Mouse (Mus musculus) heart, adult 18-20 months (tissue): Measurements from ENCODE around the gene Atxn7l1. TPM values are rescaled to one million over a fixed set of nuclear protein-coding genes. Genes with fewer than 3 reads are reported as not detected.
A peak's percentile ranks its signal among the peaks of the same experiment; 100 is the strongest.
"Not testable (repeated sequence)": the region's sequence is repeated elsewhere in the genome, so short reads cannot be mapped to it uniquely, and the experiment has no call there.

Experiments
- DNase-seq, 2 experiments: peaks; one replicate each; pipeline ENCODE4 v3.0.0; 2021 to 2022; ENCODE audit warnings: mixed read lengths in 1 of 2
- total RNA-seq, 2 experiments: library from RNA; stranded (reverse); gene quantifications; 2 replicates each; pipeline ENCODE4 v1.2.3; 2021

Atxn7l1 gene
- total RNA-seq, 2 experiments from 2014 or later: 16.9 to 17.4 TPM

DNA sequence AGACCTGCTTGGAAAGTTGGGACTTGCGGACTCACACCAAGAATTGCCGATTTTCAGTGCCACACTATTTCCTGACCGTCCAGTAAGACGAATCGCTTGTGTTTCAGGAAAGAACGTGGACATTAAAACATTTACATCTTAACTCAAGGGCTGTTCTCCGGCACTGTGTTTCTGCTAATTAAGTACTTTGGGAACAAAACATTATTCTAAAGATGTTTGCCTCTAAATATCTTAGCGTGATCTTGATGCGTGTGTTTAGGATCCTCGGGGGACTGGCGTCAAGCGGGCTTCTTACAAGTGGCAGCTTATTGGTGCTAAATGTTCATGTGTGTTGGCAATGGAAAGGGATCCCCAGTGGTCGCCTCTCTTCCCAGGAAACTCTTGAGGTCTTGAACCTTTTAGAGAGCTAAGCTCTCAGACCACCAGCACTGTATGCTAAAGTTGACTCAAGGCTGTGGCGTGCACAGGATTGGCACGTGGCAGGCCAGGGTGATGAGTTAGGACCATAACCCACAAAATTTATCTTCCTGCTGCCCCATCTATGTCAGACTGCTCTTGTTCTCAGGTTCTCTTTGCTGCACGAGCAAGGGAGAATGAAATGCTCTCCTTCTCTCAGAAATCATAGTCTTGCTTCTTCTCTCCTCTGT lies 2.2 kb downstream of the Atxn7l1 start:
- no peak for DNase-seq

DNA sequence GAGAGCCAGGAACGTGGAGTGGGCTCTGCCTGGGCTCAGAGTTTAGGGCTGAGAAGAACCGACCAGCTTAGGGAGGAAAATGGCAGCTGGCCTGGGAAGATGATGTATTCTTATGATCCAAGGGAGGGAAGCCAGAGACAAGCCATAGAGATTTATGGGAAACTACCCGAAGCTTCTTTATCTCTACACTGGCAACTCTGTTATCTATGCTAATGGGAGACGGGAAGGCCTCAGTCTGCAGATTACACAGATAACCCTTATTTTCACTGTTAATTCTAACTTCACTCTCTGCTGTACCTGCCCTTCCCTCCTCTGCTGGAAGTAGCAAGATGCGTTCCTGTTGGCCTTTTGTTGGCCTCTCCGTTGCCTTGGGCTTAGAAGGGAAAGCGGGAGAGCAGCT lies 5.6 kb downstream of the Atxn7l1 start:
- no peak for DNase-seq

DNA sequence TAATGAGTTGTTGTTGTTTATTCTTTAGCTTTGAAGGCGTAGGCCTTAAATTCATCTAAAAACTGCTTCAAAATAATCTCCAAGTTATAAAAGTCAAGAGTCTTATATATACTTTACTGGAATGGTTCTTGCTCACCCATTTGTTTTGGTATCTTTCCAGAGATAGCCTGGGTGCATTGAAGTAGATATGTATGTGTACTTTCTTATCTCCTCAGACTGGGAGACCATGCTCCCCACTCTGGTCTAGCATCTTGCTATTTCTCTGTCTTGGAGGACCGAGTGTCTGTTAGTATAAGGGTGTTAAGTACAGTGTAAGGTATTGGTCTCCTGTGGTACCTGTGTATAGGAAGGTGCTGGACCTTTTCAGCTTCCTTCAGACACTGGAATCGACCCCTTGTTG lies 6.4 kb downstream of the Atxn7l1 start:
- DNase-seq: no peak

DNA sequence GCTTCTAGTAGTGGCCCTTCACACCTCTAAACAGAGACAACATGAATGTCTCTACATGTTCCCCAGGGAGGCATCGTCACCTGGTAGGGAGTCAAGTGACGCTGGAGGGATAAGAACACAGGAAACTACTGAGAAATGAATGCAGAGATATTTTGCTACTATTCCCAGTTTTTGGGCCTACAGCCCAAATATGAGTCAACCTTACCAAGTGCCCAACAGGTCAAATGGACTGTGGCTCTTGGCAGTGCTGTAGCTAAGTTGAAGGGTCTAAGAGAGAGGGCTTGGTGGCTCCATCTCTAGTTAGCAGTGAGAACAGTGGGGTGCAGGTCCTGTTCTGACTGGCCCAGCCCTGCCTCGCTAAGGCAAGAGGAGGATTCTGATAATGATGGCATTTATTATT lies 7.2 kb downstream of the Atxn7l1 start:
- no peak for DNase-seq

DNA sequence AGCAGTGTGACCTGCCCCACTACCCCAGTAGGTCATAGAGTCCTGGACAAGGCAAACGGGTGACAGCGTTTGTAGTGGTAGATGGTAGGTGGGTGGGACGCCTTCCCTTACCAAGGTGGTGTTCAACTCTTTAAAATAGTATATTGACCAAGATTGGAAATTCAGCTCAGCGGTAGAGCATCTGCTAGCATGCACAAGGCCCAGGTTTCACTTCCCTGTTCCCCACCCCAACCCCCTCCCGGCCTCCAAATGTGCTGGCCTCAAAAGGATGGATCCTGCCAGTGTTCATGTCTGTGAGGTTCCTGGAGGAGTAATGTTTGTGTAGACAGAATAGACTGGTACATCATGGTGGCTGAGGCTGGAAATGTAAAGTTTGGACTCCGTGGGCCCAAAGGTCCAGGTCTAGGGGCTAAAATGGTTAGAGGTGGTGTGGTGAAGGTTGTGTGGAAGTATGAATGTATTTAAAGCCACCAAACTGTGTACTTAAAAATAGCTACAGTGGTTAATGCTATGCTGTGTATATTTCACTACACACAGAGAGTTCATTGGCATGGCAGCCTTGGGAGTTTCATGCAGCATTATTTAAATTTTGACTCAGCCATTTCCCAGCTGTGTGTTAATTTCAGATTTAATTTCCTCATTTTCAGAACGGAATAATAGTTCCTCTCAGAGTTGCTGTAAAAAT lies 9.0 kb downstream of the Atxn7l1 start:
- peak in 1 of 2 experiments; percentile 44 for DNase-seq

DNA sequence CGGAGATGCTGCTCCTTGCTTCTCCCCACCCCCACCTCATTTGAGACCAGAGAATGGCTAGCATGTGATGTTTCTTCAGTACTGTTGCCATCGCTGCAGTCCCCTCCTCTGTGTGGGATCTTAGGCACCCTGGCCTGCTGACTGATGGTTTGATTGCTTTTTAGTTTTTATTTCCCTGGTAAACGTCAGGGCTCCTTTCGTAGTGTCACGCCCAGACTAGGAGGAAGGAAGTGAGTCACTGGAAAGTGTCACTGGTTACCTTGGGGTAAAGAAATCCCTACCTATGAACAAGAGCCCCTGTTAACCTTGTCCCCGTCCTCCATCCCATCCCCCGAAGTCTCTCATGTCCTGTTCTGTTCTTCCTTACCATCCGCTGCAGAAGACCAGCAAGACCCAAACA lies 10.8 kb downstream of the Atxn7l1 start:
- no peak for DNase-seq

DNA sequence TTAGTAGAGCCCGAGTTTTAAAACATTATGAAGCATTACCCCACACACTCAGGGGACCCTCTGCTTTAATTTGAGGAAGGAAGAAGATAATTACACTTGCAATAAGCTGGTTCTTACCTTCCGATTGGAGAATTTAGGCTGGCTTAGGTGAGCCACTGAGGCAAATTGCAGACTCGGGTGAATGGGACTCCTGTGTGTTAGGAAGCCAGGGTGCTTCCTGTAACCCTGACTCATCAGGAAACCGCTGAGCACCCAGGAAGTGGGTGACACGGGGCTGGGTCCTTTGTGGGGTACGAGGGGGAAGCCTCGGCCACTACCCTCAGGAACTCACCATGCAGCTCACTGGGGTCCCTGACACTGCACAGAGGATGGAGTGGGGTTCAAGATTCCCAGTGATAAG lies 12.9 kb downstream of the Atxn7l1 start:
- DNase-seq: no peak

DNA sequence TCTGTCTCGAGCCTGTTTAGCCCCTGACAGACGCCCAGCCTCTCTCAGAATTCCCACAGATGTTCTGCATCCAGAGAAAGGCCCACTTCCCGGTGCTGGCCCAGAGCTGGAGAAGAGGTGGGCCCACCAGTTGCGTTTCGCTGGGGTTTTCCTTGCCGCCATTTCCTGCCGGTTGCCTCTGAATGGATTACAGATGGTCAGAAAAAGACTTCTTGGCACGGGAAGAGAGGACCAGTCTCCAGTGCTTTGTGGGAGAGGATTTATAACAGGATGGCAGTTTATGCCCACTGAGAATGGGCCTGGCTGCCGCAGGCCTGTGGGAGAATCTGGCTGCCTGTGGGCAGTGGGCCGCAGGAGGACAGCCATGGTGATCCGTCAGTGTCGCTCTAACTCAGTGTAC lies 15.0 kb downstream of the Atxn7l1 start:
- peak in 1 of 2 experiments; percentile 41 for DNase-seq

DNA sequence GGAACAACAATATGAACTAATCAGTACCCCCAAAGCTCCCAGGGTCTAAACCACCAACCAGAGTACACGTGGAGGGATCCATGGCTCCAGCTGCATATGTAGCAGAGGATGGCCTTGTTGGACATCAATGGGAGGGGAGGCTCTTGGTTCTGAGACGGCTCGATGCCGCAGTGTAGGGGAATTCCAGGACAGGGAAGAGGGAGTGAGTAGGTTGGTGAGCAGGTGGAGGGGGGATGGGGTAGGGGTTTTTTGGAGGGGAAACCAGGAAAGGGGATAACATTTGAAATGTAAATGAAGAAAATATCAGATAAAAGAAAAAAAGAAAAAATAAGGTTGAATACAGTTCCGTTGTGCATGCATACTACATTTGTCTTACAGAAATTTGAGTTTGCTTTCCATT lies 16.5 kb downstream of the Atxn7l1 start:
- not testable (repeated sequence) for DNase-seq

DNA sequence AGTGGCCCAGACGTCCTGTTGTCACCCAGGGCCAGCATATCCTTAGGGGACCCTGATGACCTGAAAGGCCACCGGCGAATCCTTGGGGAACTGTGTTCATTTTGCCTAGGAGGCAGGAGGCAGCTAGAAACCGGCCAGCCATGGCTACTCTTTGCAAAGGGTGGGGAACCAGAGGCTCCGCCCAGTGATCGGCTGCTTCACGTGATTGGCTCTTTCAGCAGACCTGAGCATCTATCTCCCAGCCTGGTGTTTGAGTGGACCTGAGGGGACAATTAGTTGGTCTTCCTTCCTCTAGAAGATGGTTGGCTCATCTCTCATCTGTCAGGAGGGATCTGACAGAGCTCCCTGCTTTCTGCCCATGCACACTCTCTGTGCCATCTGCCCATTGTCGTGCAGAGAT lies 19.2 kb downstream of the Atxn7l1 start:
- no peak for DNase-seq

DNA sequence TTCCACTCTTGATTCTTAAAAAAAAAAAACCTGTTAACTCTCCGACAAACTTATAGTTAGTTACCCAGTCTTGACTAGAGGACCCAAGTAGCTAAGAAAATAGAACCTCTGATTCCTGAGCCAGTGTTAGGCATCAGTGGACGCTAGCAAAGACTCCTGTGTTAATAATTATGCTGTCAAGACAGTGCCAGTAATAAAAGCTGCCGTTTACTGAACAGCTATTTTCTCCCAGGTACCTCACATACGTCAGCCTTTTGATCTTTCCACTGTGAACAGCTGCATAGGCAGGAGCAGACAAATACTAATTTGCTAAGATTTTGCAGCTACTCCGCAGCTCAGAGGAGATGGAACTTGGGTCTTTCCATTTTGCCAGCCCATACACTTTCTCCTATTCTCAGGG lies 20.1 kb downstream of the Atxn7l1 start:
- no peak for DNase-seq

DNA sequence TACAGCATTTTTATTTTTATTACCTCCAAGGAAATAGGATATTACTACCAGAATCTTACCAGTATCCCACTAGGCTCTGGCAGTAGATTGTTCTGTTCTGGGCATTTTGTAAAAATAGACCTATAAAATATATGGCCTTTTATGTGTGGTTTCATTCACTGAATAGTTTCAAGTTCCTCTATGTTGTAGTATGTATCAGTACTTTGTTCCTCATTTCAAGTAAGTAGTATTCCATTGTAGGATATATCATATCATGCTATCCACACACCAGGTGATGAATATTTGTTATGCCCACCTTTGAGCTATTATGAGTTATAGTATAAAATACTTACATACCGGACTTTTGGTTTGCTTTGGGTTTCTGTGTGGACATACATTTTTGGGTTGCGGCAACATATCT lies 21.0 kb downstream of the Atxn7l1 start:
- DNase-seq: no peak

DNA sequence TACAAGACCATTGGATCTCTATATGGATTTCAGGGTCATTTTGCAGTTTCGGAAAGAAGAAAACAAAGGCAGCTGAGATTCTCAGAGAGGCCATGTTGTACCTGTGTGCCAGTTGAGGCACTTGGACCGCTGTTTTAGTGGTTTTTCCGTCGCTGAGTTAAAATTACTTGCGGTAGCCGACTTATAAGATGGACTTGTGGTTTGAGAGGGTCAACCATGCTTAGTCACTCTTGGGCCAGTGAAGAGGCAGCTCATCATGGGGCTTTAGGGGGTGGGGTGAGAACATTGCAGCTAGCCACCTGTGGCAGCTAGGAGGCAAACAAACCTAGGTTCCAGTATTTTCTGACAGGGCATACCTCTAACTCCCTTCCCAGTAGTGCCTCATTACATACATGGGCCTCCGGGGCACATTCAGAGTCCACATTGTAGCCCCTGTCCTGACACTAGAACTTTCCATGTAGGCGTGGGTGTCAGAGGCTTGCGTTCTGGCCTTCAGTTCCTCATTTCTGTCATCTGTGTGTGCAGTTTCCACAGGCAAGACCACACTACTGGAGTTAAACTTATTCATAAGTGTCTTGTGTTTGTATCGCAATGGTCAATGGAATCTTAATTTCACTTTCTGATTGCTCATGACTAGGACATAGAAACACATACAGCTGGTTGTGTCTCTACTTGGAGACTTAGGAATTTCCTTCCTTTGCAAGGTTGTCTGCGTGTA lies 22.4 kb downstream of the Atxn7l1 start:
- DNase-seq: peak in 1 of 2 experiments; percentile 38

DNA sequence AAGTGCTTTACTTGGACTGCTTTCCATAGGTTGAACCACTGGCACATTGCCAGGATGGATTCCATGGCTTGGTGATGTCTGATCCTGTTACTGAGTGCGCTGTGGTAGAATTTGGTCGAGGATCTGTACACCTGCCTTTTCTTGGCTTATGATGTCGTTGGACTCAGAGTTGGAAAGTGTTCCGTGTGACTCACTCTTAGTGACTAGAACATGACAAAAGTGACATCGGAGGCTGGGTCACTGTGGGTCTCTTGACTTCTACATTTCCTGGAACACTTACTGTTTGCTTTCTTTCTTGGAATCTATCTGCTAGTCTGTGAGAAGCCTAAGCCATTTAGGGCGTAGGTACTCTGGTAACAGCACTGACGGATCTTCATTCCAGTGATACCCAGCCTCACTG lies 23.3 kb downstream of the Atxn7l1 start:
- no peak for DNase-seq

DNA sequence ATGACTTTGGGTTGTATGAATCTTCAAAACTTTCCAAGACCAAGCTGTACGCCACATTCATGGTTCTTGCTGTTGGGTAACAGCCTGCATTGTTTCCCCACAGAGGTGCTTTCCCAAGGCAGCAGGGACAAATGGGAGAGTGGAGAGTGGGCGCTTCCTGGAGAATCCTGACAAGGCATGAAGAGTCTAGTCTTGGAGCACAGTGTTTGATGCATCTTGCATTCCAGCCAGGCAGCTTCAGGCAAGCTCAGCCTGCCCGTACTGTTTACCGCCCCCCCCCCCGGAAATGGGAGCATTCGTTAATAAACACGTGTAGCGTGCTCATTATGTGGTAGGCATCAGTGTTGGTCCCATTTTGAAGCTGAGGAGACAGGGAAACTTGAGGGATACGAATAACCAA lies 25.4 kb downstream of the Atxn7l1 start:
- DNase-seq: no peak

DNA sequence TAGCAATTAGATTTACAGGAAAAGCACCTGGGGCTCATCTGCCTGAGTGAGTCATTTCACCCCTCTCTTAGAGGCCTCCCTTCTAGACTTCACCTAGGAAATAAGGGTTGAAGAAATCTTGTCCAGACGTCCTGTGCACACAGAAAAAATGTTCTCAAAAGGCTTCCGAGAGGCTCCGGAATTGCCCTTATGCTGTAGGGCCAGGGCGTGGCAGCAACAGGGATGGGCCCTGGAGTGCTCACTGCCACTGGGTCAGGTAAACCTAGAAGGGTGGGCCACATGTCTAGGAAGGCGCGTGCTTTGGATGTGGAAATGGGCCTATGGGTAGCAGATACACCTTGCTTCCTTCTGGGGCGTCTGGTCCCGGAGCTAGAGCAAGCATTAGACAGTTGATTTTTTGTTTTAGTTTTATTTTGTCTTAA lies 26.2 kb downstream of the Atxn7l1 start:
- no peak for DNase-seq

DNA sequence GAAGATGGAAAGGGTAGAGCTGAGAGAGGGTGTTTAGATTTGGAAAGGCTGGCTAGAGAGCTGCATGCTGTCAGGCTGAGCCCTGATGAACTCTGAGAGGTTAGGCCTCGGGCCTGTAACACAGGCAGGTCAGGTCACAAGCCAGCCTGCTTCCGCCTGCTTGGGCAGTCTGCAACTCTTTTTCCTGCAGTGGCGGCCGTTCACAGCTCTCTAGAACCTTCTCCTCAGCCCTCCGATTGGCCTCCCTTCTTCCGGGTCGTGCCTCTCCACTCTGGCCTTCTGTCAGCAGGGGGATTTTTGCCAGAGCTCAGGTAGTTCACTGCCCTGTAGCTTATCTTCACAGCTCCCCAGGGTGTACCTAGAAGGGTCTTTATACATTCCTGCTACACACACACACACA lies 26.7 kb downstream of the Atxn7l1 start:
- no peak for DNase-seq

DNA sequence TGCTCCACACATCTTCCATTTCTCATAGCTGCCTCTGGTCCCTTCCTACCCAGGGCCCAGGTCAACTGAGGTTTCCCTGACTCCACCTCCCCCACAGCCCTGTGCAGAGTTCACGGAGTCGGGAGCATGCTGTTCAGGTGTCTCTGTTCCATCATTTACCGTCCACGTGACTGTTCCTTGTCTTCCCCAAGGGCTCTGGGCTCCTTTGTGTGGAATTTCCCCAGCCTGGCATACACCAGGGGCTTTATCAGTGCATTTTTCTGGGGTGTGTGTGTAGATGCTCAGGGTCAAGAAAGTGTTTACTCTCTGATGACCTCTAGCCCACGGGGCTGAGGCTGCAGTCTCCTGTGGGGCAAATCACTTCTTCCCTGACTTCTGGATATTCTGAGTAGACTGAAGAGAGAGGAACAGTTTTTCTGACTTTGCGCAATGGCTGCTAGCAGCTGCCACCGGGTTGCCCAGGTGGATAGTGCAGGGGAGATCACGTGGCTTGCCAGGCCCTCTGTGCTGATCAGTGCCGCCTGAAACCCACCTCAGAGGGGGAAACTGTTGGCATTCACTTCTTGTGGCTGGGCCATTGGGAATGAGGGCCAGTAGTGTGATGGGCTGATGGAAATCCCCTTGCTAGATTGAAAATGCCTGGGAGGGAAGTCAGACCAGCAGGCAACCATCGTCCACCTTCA lies 27.3 kb downstream of the Atxn7l1 start:
- DNase-seq: no peak

DNA sequence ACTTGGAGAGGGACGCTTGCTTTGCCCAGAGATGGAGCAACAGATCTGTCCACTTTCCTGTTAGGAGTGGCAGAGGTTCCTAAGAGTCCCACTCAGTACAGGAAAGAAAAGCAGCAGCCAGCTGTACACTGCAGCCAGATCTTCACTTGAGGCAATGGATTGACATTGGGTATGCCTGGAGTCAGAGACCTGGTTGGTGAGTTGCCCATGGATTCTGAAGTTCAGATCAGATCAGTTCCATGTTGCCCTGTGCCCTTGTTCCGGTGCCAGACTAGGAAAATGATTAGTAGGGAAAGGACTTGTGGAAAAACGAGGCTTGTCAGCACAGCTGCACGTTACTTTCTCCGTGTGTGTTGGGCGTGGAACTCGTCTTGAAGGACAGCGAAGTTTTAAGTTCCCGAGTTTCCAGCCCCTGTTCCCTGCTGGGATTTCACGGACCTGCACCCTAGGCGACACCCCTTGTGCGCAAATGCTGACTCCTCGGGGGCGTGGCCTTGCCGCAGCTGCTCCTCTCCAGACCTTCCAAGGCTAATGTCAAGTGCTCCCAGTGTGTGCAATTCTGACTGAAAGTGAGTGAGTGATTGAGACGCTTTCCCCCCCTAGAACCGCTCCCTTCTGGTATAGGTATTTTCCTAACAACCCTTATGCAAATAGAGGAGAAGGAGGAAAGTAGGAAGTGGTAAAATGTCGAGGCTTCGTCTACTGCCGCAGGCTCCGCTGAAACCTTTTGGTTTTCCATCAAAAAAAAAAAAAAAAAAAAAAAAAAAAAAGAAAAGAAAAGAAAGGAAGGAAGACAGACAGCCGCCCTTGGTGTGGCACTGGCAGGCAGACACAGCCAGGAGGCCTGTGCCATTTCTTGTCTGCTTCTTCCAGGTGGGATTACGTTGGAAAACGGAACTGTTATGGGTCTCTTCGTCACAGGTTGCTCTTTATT lies 28.4 kb downstream of the Atxn7l1 start:
- peak; percentile 75 to 79 for DNase-seq

DNA sequence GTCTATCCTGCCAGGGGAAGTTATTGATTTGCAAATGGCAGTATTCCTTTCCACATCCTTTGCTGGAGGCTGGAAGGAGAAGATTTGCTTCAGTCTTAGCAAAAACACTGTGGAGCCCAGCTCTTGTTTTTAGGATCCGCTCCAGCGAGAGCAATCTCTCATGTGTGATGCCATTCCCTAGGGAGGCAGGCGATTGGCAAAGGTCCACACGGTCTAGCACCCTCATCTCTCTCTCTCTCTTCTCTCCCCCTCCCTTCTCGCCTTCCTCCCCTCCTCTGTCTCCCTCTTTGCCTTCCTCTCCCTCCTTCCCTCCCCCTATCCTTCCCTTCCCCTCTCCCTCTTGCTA lies 29.0 kb downstream of the Atxn7l1 start:
- DNase-seq: peak in 1 of 2 experiments; percentile 37

DNA sequence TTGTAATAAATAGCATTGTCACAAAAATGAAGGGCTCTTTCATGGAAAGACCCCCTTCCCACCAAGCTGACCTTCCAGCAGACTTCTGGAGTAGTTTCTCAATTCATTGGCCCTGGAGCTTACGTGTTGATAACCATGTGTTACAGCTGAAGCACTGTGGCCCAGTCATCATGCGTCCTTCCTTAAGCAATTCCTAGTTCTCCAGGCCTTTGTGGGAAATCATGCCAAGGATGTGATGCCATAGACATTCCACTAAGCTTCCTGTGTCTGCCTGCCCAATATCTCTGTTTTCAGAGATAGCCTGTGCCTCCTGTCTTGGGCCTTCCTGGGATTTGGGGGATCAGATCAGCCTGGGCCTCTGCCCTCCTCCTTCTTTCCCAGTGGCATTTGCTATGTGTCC lies 32.9 kb downstream of the Atxn7l1 start:
- DNase-seq: no peak

DNA sequence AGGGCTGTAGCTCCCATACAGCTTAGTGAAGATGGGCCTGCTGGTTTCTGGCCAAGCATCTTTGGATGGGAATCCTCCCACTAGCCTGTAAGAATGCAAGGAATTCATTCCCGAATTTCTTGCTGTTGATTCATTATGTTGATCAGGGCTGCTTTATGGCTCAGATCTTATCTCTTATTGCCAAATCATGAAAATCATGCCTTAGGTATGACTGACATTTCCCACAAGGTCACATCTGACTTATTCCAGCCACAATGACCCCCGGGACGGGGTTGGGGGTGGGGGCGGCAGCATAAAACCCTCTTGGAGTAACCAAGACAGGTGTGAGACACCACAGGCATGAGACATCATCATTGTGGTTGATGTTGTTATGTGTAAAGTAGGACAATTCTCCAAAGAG lies 34.4 kb downstream of the Atxn7l1 start:
- DNase-seq: no peak
